In the genomic region with DNA sequence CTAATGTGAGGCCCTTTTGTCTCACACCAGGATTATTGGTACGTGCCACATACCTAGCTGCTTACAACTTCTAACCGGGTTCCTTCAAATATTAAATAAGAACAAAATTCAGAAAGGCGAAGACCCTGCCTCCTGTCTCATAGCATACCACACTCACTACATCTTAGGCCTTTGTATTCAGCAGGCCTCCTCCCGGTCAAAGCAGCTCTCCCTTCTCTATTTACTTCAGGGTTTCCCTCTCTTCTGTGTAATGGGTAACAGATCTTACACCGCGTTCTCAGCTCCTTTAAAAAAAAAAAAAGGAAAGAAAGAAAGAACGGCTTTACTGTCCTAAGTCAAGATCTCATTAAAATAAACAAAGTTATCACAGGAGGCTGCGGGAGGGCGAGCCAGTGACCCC, we compare ENCODE assay signal across 9 mouse cellular contexts. TPM values are rescaled to one million over a fixed set of nuclear protein-coding genes. Genes with fewer than 3 reads are reported as not detected.
DNase-seq lines count a peak whose midpoint lies in the region; ATAC-seq and TF ChIP-seq lines count a peak whose summit lies in the region.
"Had no signal": no experiment of that assay in that cellular context is flagged by ENCODE, and none has a peak within 500 bp of the region (broad histone marks: within the 10 kb centered on the region; RNA-seq: fewer than 3 reads in every experiment).

No protein-coding gene starts in this region.

- H3K4me1 ChIP-seq in neural tube, embryonic 11.5 days (ENCODE audit: control insufficient read depth, insufficient read depth, low read length), result peaks cover 9% of the 10 kb centered on the region; the same call in 1 of the 2 replicates
- H3K4me1 ChIP-seq in limb, embryonic 14.5 days (ENCODE audit: control insufficient read depth, insufficient read depth, low read length), result peaks cover 12% of the 10 kb centered on the region
- peaks cover 19% of the 10 kb centered on the region; the same call in 1 of the 2 replicates for H3K4me1 ChIP-seq in stomach, embryonic 14.5 days (ENCODE audit: control insufficient read depth, insufficient read depth, low read length)

- peak overlapping the region; percentile 91 for H3K27ac ChIP-seq in neural tube, embryonic 11.5 days (ENCODE audit: low read depth, low read length)
- peak overlapping the region; percentile 93 for H3K27ac ChIP-seq in limb, embryonic 14.5 days (replicated peaks; ENCODE audit: low read depth, low read length)
- H3K27ac ChIP-seq in stomach, embryonic 14.5 days (ENCODE audit: low read length), result peak overlapping the region; percentile 96

- H3K36me3 ChIP-seq in neural tube, embryonic 11.5 days (ENCODE audit: control insufficient read depth, insufficient read depth, low read length), result peaks cover 4% of the 10 kb centered on the region
- peaks cover 30% of the 10 kb centered on the region for H3K36me3 ChIP-seq in limb, embryonic 14.5 days (ENCODE audit: control insufficient read depth, insufficient read depth, low read length)
- H3K36me3 ChIP-seq in stomach, embryonic 14.5 days (ENCODE audit: control insufficient read depth, insufficient read depth, low read length), result peaks cover 29% of the 10 kb centered on the region

- H3K4me2 ChIP-seq in neural tube, embryonic 11.5 days (ENCODE audit: low read depth), result peak overlapping the region; percentile 79
- H3K4me2 ChIP-seq in limb, embryonic 14.5 days (replicated peaks; ENCODE audit: low read depth, low read length, severe bottlenecking), result peak overlapping the region; percentile 93
- peak overlapping the region; percentile 72 for H3K4me2 ChIP-seq in stomach, embryonic 14.5 days (replicated peaks; ENCODE audit: low read depth, low read length)

- 19% methylated on average over 9 of the region's 9 CpGs for WGBS in neural tube, embryonic 11.5 days
- 16% methylated on average over 8 of the region's 9 CpGs for WGBS in limb, embryonic 14.5 days
- 13% methylated on average over 9 of the region's 9 CpGs for WGBS in stomach, embryonic 14.5 days

- H3K9ac ChIP-seq in neural tube, embryonic 11.5 days (ENCODE audit: low read length), result peak overlapping the region; percentile 95
- peak overlapping the region; percentile 90 for H3K9ac ChIP-seq in limb, embryonic 14.5 days (ENCODE audit: low read depth, low read length, severe bottlenecking)
- H3K9ac ChIP-seq in stomach, embryonic 14.5 days (replicated peaks; ENCODE audit: low read depth, low read length), result peak overlapping the region; percentile 80

- no peaks in the 10 kb centered on the region for H3K9me3 ChIP-seq in neural tube, embryonic 11.5 days (ENCODE audit: control insufficient read depth, low read length)
- no peaks in the 10 kb centered on the region for H3K9me3 ChIP-seq in limb, embryonic 14.5 days (ENCODE audit: control insufficient read depth, low read length)
- no peaks in the 10 kb centered on the region for H3K9me3 ChIP-seq in stomach, embryonic 14.5 days (ENCODE audit: control insufficient read depth, low read depth, low read length)

- ATAC-seq in neural tube, embryonic 11.5 days (ENCODE audit: insufficient read depth, low FRiP score, low TSS enrichment), result no peak
- peak; percentile 31; the same call in 1 of the 2 replicates for ATAC-seq in erythroblast, adult 5-6 weeks (replicated peaks; ENCODE audit: low FRiP score, poor library complexity, severe bottlenecking)
- no peak for ATAC-seq in limb, embryonic 14.5 days (ENCODE audit: low FRiP score, low read depth)
- ATAC-seq in stomach, embryonic 14.5 days (ENCODE audit: insufficient number of reproducible peaks, insufficient read depth, low FRiP score, low read depth), result no peak

- no peaks in the 10 kb centered on the region for H3K27me3 ChIP-seq in neural tube, embryonic 11.5 days (ENCODE audit: control insufficient read depth, insufficient read depth, low read length)
- no peaks in the 10 kb centered on the region for H3K27me3 ChIP-seq in limb, embryonic 14.5 days (ENCODE audit: control insufficient read depth, insufficient read depth, low read length)
- no peaks in the 10 kb centered on the region for H3K27me3 ChIP-seq in stomach, embryonic 14.5 days (ENCODE audit: control insufficient read depth, insufficient read depth, low read length)

- H3K4me3 ChIP-seq in neural tube, embryonic 11.5 days (ENCODE audit: low read depth, low read length), result peak overlapping the region; percentile 71
- peak overlapping the region; percentile 87 for H3K4me3 ChIP-seq in limb, embryonic 14.5 days (replicated peaks; ENCODE audit: low read length)
- H3K4me3 ChIP-seq in stomach, embryonic 14.5 days (ENCODE audit: low read depth, low read length), result peak overlapping the region; percentile 90

- TF ChIP-seq POLR2A in limb, embryonic 14.5 days (IDR thresholded peaks at IDR 0.05; ENCODE audit: borderline replicate concordance, extremely low read depth, insufficient read depth, insufficient read length), result no peak

- DNase-seq in neural tube, embryonic 11.5 days (ENCODE audit: low spot score), result no peak
- DNase-seq in neural tube, embryonic 10.5 days (ENCODE audit: extremely low spot score, low spot score), result no peak
- DNase-seq in limb, embryonic 14.5 days (ENCODE audit: low spot score), result no peak
- no peak for DNase-seq in adrenal gland, postnatal 25 days
- no peak for DNase-seq in spleen, adult 12 weeks (ENCODE audit: low spot score)
- no peak for DNase-seq in adrenal gland, postnatal 4 days (ENCODE audit: low spot score in 2 of 2)

RNA-seq across cellular contexts. Expression of gene Rhno1, which starts 0.8 kb away (rescaled TPM):
- 166 and 175 TPM in 2 replicates for polyA plus RNA-seq in neural tube, embryonic 11.5 days (2014; fragmentation: Nextera tagmentation; extraction: Ambion mirVana)
- total RNA-seq in erythroblast, adult 5-6 weeks (2015; ENCODE audit: low replicate concordance), result 37.4 and 39.6 TPM in 2 replicates
- total RNA-seq in erythroblast, adult 5-6 weeks (2017; ENCODE audit: low replicate concordance), result 19.5 and 38.2 TPM in 2 replicates
- polyA plus RNA-seq in limb, embryonic 14.5 days (2012; rRNA removed), result 58.8 and 61.3 TPM in 2 replicates
- 127 and 138 TPM in 2 replicates for polyA plus RNA-seq in limb, embryonic 14.5 days (2014; fragmentation: Nextera tagmentation; extraction: Ambion mirVana)
- 126 and 137 TPM in 2 replicates for polyA plus RNA-seq in stomach, embryonic 14.5 days (2014; fragmentation: Nextera tagmentation; extraction: Ambion mirVana)
- 24.3 and 25.6 TPM in 2 replicates for total RNA-seq in adrenal gland, postnatal 25 days (2021)
- 10 to 100 TPM; 35.0 to 36.9 TPM for total RNA-seq in adrenal gland, postnatal 4 days (2021)

RNA-seq across cellular contexts. Expression of gene Foxm1, which starts 0.9 kb away (rescaled TPM):
- 52.1 and 54.7 TPM in 2 replicates for polyA plus RNA-seq in neural tube, embryonic 11.5 days (2014; fragmentation: Nextera tagmentation; extraction: Ambion mirVana)
- 17.7 and 25.9 TPM in 2 replicates for total RNA-seq in erythroblast, adult 5-6 weeks (2015; ENCODE audit: low replicate concordance)
- total RNA-seq in erythroblast, adult 5-6 weeks (2017; ENCODE audit: low replicate concordance), result 14.1 and 29.7 TPM in 2 replicates
- 81.2 and 93.9 TPM in 2 replicates for polyA plus RNA-seq in limb, embryonic 14.5 days (2012; rRNA removed)
- polyA plus RNA-seq in limb, embryonic 14.5 days (2014; fragmentation: Nextera tagmentation; extraction: Ambion mirVana), result 30.9 and 33.1 TPM in 2 replicates
- polyA plus RNA-seq in stomach, embryonic 14.5 days (2014; fragmentation: Nextera tagmentation; extraction: Ambion mirVana), result 34.9 and 38.7 TPM in 2 replicates
- 7.0 and 12.1 TPM in 2 replicates for total RNA-seq in adrenal gland, postnatal 25 days (2021)
- total RNA-seq in adrenal gland, postnatal 4 days (2021), result 10 to 100 TPM; 28.7 to 32.9 TPM

RNA-seq across cellular contexts. Expression of gene Tulp3, which starts 6.2 kb away (rescaled TPM):
- polyA plus RNA-seq in neural tube, embryonic 11.5 days (2014; fragmentation: Nextera tagmentation; extraction: Ambion mirVana), result 17.4 and 18.6 TPM in 2 replicates
- 0.38 and 0.42 TPM in 2 replicates for total RNA-seq in erythroblast, adult 5-6 weeks (2015; ENCODE audit: low replicate concordance)
- total RNA-seq in erythroblast, adult 5-6 weeks (2017; ENCODE audit: low replicate concordance), result not detected in 2 replicates
- 49.0 and 56.1 TPM in 2 replicates for polyA plus RNA-seq in limb, embryonic 14.5 days (2012; rRNA removed)
- 20.3 and 24.8 TPM in 2 replicates for polyA plus RNA-seq in limb, embryonic 14.5 days (2014; fragmentation: Nextera tagmentation; extraction: Ambion mirVana)
- 18.5 and 21.7 TPM in 2 replicates for polyA plus RNA-seq in stomach, embryonic 14.5 days (2014; fragmentation: Nextera tagmentation; extraction: Ambion mirVana)
- total RNA-seq in adrenal gland, postnatal 25 days (2021), result 53.8 and 54.2 TPM in 2 replicates
- total RNA-seq in adrenal gland, postnatal 4 days (2021), result 10 to 100 TPM; 39.8 to 41.9 TPM

RNA-seq across cellular contexts. Expression of gene Tex52, which starts 13.4 kb away (rescaled TPM):
- polyA plus RNA-seq in neural tube, embryonic 11.5 days (2014; fragmentation: Nextera tagmentation; extraction: Ambion mirVana), result 0.34 and 0.66 TPM in 2 replicates
- not detected in 2 replicates for total RNA-seq in erythroblast, adult 5-6 weeks (2015; ENCODE audit: low replicate concordance)
- total RNA-seq in erythroblast, adult 5-6 weeks (2017; ENCODE audit: low replicate concordance), result not detected in 2 replicates
- polyA plus RNA-seq in limb, embryonic 14.5 days (2012; rRNA removed), result 0.77 and 1.1 TPM in 2 replicates
- 0.26 and 0.37 TPM in 2 replicates for polyA plus RNA-seq in limb, embryonic 14.5 days (2014; fragmentation: Nextera tagmentation; extraction: Ambion mirVana)
- 0.30 and 0.39 TPM in 2 replicates for polyA plus RNA-seq in stomach, embryonic 14.5 days (2014; fragmentation: Nextera tagmentation; extraction: Ambion mirVana)
- not detected in 2 replicates for total RNA-seq in adrenal gland, postnatal 25 days (2021)
- not detected for total RNA-seq in adrenal gland, postnatal 4 days (2021)
- polyA plus RNA-seq: urinary bladder, adult 2 months had no signal

RNA-seq across cellular contexts. Expression of gene Gm44596, which starts 13.4 kb away (rescaled TPM):
- polyA plus RNA-seq in neural tube, embryonic 11.5 days (2014; fragmentation: Nextera tagmentation; extraction: Ambion mirVana), result not detected in 2 replicates
- total RNA-seq in erythroblast, adult 5-6 weeks (2015; ENCODE audit: low replicate concordance), result not detected in 2 replicates
- total RNA-seq in erythroblast, adult 5-6 weeks (2017; ENCODE audit: low replicate concordance), result not detected in 2 replicates
- not detected in 2 replicates for polyA plus RNA-seq in limb, embryonic 14.5 days (2012; rRNA removed)
- not detected in 2 replicates for polyA plus RNA-seq in limb, embryonic 14.5 days (2014; fragmentation: Nextera tagmentation; extraction: Ambion mirVana)
- not detected in 2 replicates for polyA plus RNA-seq in stomach, embryonic 14.5 days (2014; fragmentation: Nextera tagmentation; extraction: Ambion mirVana)
- total RNA-seq in adrenal gland, postnatal 25 days (2021), result not detected in 2 replicates
- not detected for total RNA-seq in adrenal gland, postnatal 4 days (2021)
- polyA plus RNA-seq: urinary bladder, adult 2 months had no signal

Comparison
In these comparisons a context has a peak if more than half of its experiments do, and no peak if none do; other contexts are left out.
1. RNA of gene Tulp3, which starts 6.2 kb away (total RNA-seq): 53.8 to 54.2 TPM in adrenal gland, postnatal 25 days and 39.8 to 41.9 TPM in adrenal gland, postnatal 4 days; 0.38 to 0.42 TPM in erythroblast, adult 5-6 weeks; every median in the first group is over 10 times any median in the second.
2. Peak in every context shown above with its lines, with median percentiles within 50 percentile points of each other: H3K27ac ChIP-seq, H3K4me2 ChIP-seq, H3K4me3 ChIP-seq and H3K9ac ChIP-seq.